26 mouse cellular contexts compared by ENCODE assay signal in genomic region chr9:63284392-63284791, GRCm38 (mm10).
DNase-seq lines count a peak whose midpoint lies in the region; ATAC-seq lines count a peak whose summit lies in the region.
"Had no signal": no experiment of that assay in that cellular context is flagged by ENCODE, and none has a peak within 500 bp of the region (broad histone marks: within the 10 kb centered on the region; RNA-seq: fewer than 3 reads in every experiment).

No protein-coding gene starts in this region.

- no peak overlapping the region for H3K27ac ChIP-seq in hindbrain, embryonic 16.5 days (ENCODE audit: low read depth, low read length)
- H3K27ac ChIP-seq in hindbrain, embryonic 13.5 days = no peak overlapping the region
- H3K27ac ChIP-seq: heart, embryonic 10.5 days; heart, embryonic 15.5 days; kidney, postnatal 0 days; limb, embryonic 13.5 days; midbrain, embryonic 12.5 days; stomach, embryonic 15.5 days had no signal

- no peak overlapping the region for H3K4me3 ChIP-seq in hindbrain, embryonic 16.5 days (ENCODE audit: low read length)
- no peak overlapping the region for H3K4me3 ChIP-seq in hindbrain, embryonic 13.5 days
- H3K4me3 ChIP-seq: erythroblast, embryonic 14.5 days; heart, embryonic 10.5 days; heart, embryonic 15.5 days; limb, embryonic 13.5 days; midbrain, embryonic 12.5 days; stomach, embryonic 15.5 days had no signal

- intact Hi-C loops in left cerebral cortex, postnatal 14 days (cut with DNase I) = no loop called here

- peak; percentile 60 for DNase-seq in cerebellum, postnatal 10 days
- no peak for DNase-seq in cerebellum, adult 18-20 months
- DNase-seq in left cerebral cortex, postnatal 14 days (ENCODE audit: low spot score in 2 of 2) = peak; percentile 11 to 50
- DNase-seq in left cerebral cortex, adult 9 months (ENCODE audit: low spot score in 2 of 2) = no peak
- DNase-seq in right cerebral cortex, postnatal 10 days (ENCODE audit: low spot score in 2 of 2) = peak; percentile 50 to 68
- DNase-seq in right cerebral cortex, adult 18-20 months = no peak
- DNase-seq: adrenal gland, adult 8-10 months; cerebellum, adult 11 months; cerebellum, adult 9-11 months; gastrocnemius, postnatal 25 days; heart, postnatal 36 days; kidney, adult 8-10 months; kidney, postnatal 4 days; lung, postnatal 36 days had no signal

- ATAC-seq in hindbrain, embryonic 16.5 days = peak; percentile 56; the same call in 1 of the 2 replicates
- ATAC-seq in hindbrain, embryonic 13.5 days (ENCODE audit: low FRiP score) = no peak; the same call in 1 of the 2 replicates
- ATAC-seq: intestine, embryonic 16.5 days had no signal

- no peak overlapping the region for H3K4me2 ChIP-seq in hindbrain, embryonic 16.5 days (ENCODE audit: low read length)
- no peak overlapping the region for H3K4me2 ChIP-seq in hindbrain, embryonic 13.5 days
- H3K4me2 ChIP-seq: heart, embryonic 15.5 days; limb, embryonic 13.5 days; liver, embryonic 11.5 days; midbrain, embryonic 12.5 days; stomach, embryonic 15.5 days had no signal

- H3K27me3 ChIP-seq in hindbrain, embryonic 16.5 days (replicated peaks; ENCODE audit: control insufficient read depth, insufficient read depth, low read length) = no peaks in the 10 kb centered on the region
- H3K27me3 ChIP-seq in hindbrain, embryonic 13.5 days = no peaks in the 10 kb centered on the region
- H3K27me3 ChIP-seq: CH12.LX; heart, embryonic 15.5 days; limb, embryonic 13.5 days; midbrain, embryonic 12.5 days; stomach, embryonic 15.5 days had no signal

- no peaks in the 10 kb centered on the region for H3K36me3 ChIP-seq in hindbrain, embryonic 16.5 days (ENCODE audit: control insufficient read depth, insufficient read depth, low read length)
- H3K36me3 ChIP-seq in hindbrain, embryonic 13.5 days = peaks cover 9% of the 10 kb centered on the region; the same call in 1 of the 2 replicates

- no peaks in the 10 kb centered on the region for H3K9me3 ChIP-seq in hindbrain, embryonic 16.5 days (ENCODE audit: control insufficient read depth, low read length)
- no peaks in the 10 kb centered on the region for H3K9me3 ChIP-seq in hindbrain, embryonic 13.5 days
- H3K9me3 ChIP-seq: heart, embryonic 10.5 days; heart, embryonic 15.5 days; limb, embryonic 13.5 days; midbrain, embryonic 12.5 days; stomach, embryonic 15.5 days had no signal

- peaks cover 3% of the 10 kb centered on the region for H3K4me1 ChIP-seq in hindbrain, embryonic 16.5 days (ENCODE audit: control insufficient read depth, insufficient read depth, low read depth, low read length)
- H3K4me1 ChIP-seq in hindbrain, embryonic 13.5 days (replicated peaks) = peaks cover 15% of the 10 kb centered on the region
- H3K4me1 ChIP-seq: heart, embryonic 10.5 days; heart, embryonic 15.5 days; limb, embryonic 13.5 days; stomach, embryonic 15.5 days had no signal

- 62% methylated on average over 9 of the region's 9 CpGs for WGBS in hindbrain, embryonic 16.5 days
- WGBS in hindbrain, embryonic 13.5 days = 71% methylated on average over 9 of the region's 9 CpGs

- no peak overlapping the region for H3K9ac ChIP-seq in hindbrain, embryonic 16.5 days (ENCODE audit: low read depth, low read length)
- H3K9ac ChIP-seq in hindbrain, embryonic 13.5 days = no peak overlapping the region
- H3K9ac ChIP-seq: heart, embryonic 15.5 days; limb, embryonic 13.5 days; midbrain, embryonic 12.5 days; stomach, embryonic 15.5 days had no signal

Comparison
In these comparisons a context has a peak if more than half of its experiments do, and no peak if none do; other contexts are left out.
1. DNase-seq: peak in cerebellum, postnatal 10 days (2 of 2), left cerebral cortex, postnatal 14 days (2 of 2) and right cerebral cortex, postnatal 10 days (2 of 2); none in cerebellum, adult 18-20 months (0 of 2), left cerebral cortex, adult 9 months (0 of 2) and right cerebral cortex, adult 18-20 months (single experiment).